Mouse (Mus musculus) intestine, postnatal 0 days (tissue): ENCODE measurements around the gene B3gat1. TPM values are rescaled to one million over a fixed set of nuclear protein-coding genes. Genes with fewer than 3 reads are reported as not detected.

ENCODE experiments used
- ATAC-seq: fragments of 200-750 bp; cut with Nextera tagmentation; 2 replicates; pipeline ENCODE4 v1.8.0; 2017; ENCODE audit warnings: mild to moderate bottlenecking, moderate TSS enrichment, moderate library complexity
- H3K27ac ChIP-seq: fragments of 300-500 bp; sonication (generic); 2 replicates; pipeline ENCODE4 v1.5.1; 2014; ENCODE audit warnings: mild to moderate bottlenecking, low read depth, low read length, moderate library complexity
- H3K27me3 ChIP-seq: fragments of 300-500 bp; sonication (generic); replicated peaks from 2 replicates; pipeline ENCODE4 v1.6.1; 2014; ENCODE audit warnings: low read length, mixed read lengths; ENCODE audit not compliant: control insufficient read depth, insufficient read depth
- H3K36me3 ChIP-seq: fragments of 300-500 bp; sonication (generic); 2 replicates; pipeline ENCODE4 v1.6.1; 2014; ENCODE audit warnings: mild to moderate bottlenecking, moderate library complexity; ENCODE audit not compliant: control insufficient read depth, insufficient read depth
- H3K4me1 ChIP-seq: fragments of 300-500 bp; sonication (generic); replicated peaks from 2 replicates; pipeline ENCODE4 v1.6.1; 2014; ENCODE audit warnings: antibody characterized with exemption, low read length, mixed read lengths; ENCODE audit not compliant: control insufficient read depth, insufficient read depth
- H3K4me2 ChIP-seq: fragments of 300-500 bp; sonication (generic); replicated peaks from 2 replicates; pipeline ENCODE4 v1.6.1; 2014; ENCODE audit warnings: low read depth, mild to moderate bottlenecking, moderate library complexity
- H3K4me3 ChIP-seq: fragments of 300-500 bp; sonication (generic); 2 replicates; pipeline ENCODE4 v1.5.1; 2014; ENCODE audit warnings: low read depth, low read length
- H3K9ac ChIP-seq: fragments of 300-500 bp; sonication (generic); 2 replicates; pipeline ENCODE4 v1.6.1; 2014; ENCODE audit warnings: mild to moderate bottlenecking, low read depth, low read length
- H3K9me3 ChIP-seq: fragments of 300-500 bp; sonication (generic); 2 replicates; pipeline ENCODE4 v1.6.1; 2016; ENCODE audit warnings: mixed run types; ENCODE audit not compliant: control insufficient read depth
- CTCF ChIP-seq: sonication (generic); IDR thresholded peaks from 2 replicates; pipeline ENCODE4 v1.5.1; 2016; ENCODE audit warnings: low read depth, mild to moderate bottlenecking, control low read depth, antibody characterized with exemption, moderate library complexity
- WGBS: fragments of 180-500 bp; shearing (Covaris S2); extraction: QIAGEN DNeasy Blood & Tissue Kit; methylation state at CpG from one replicate; pipeline ENCODE4 v1.1.7; 2014; 5-methylcytosine and 5-hydroxymethylcytosine counted together
- polyA plus RNA-seq: library from polyadenylated mRNA; unstranded; fragments of >200 nt; fragmentation: Nextera tagmentation; extraction: Ambion mirVana; gene quantifications from 2 replicates; pipeline ENCODE4 v1.2.1, GENCODE M21; 2015

Gene B3gat1
- polyA plus RNA-seq, 1 experiment from 2014 or later: 0.05 TPM

GRCm38 (mm10) chr9:26733986-26734385 lies 458 bp downstream of the B3gat1 start:
- Histone ChIP-seq H3K9ac (no peak overlapping the region), H3K27ac (no peak overlapping the region), H3K9me3 (no peaks in the 10 kb centered on the region), H3K36me3 (no peaks in the 10 kb centered on the region), H3K4me2 (peak overlapping the region; percentile 55), H3K27me3 (peaks cover 17% of the 10 kb centered on the region), H3K4me1 (no peaks in the 10 kb centered on the region), H3K4me3 (peak overlapping the region; percentile 31)
- TF ChIP-seq CTCF: no peak
- WGBS: 3% methylated on average over 34 of the region's 37 CpGs
- no peak for ATAC-seq

DNA sequence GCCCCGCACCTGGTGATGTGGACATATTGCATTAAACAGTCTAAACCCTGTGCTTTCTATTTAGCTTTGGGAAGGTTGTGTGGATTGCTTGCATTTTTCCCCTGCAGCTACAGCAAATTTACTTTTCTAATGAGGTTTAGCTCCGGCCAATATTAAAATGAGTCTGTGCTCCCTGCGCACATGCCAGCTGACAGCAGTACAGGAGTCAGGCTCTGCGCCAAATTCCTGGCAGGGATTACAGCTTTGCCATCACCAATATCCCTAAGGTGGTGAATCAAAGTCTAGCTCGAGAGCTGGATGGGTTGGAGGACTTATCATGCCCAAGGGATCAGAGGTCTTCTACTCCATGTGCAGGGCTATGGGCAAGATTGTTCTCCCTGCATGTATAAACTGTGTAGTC lies 3.6 kb downstream of the B3gat1 start:
- H3K4me1 ChIP-seq: no peaks in the 10 kb centered on the region
- 69% methylated on average over 5 of the region's 5 CpGs for WGBS
- H3K27me3 ChIP-seq: peaks cover 17% of the 10 kb centered on the region
- no peaks in the 10 kb centered on the region for H3K36me3 ChIP-seq
- H3K9me3 ChIP-seq: no peaks in the 10 kb centered on the region
- no peak for ATAC-seq
- no peak overlapping the region for H3K4me3 ChIP-seq
- H3K9ac ChIP-seq: no peak overlapping the region
- no peak overlapping the region for H3K4me2 ChIP-seq
- TF ChIP-seq CTCF: no peak
- no peak overlapping the region for H3K27ac ChIP-seq

- Histone ChIP-seq H3K9ac (no peak overlapping the region), H3K4me3 (no peak overlapping the region), H3K27me3 (no peaks in the 10 kb centered on the region), H3K27ac (no peak overlapping the region), H3K9me3 (no peaks in the 10 kb centered on the region), H3K36me3 (no peaks in the 10 kb centered on the region), H3K4me2 (no peak overlapping the region), H3K4me1 (no peaks in the 10 kb centered on the region)
- no peak for ATAC-seq
- WGBS: 80% methylated on average over 3 of the region's 3 CpGs
- no peak for TF ChIP-seq CTCF
Observed at GRCm38 (mm10) chr9:26742817-26743216, 9.3 kb downstream of the B3gat1 start.

- no peak for ATAC-seq
- Histone ChIP-seq H3K9me3 (no peaks in the 10 kb centered on the region), H3K27ac (no peak overlapping the region), H3K36me3 (no peaks in the 10 kb centered on the region), H3K4me3 (no peak overlapping the region), H3K27me3 (no peaks in the 10 kb centered on the region), H3K4me2 (no peak overlapping the region), H3K4me1 (no peaks in the 10 kb centered on the region), H3K9ac (no peak overlapping the region)
- WGBS: 40% methylated on average over 4 of the region's 4 CpGs
- TF ChIP-seq CTCF: no peak
Observed at GRCm38 (mm10) chr9:26747121-26747520, 13.6 kb downstream of the B3gat1 start.

GRCm38 (mm10) chr9:26748893-26749292 lies 15.4 kb downstream of the B3gat1 start:
- no peak overlapping the region for H3K9ac ChIP-seq
- H3K4me2 ChIP-seq: no peak overlapping the region
- no peak for ATAC-seq
- H3K27me3 ChIP-seq: no peaks in the 10 kb centered on the region
- H3K9me3 ChIP-seq: no peaks in the 10 kb centered on the region
- H3K4me1 ChIP-seq: no peaks in the 10 kb centered on the region
- no peak for TF ChIP-seq CTCF
- no peak overlapping the region for H3K27ac ChIP-seq
- WGBS: 76% methylated on average over 4 of the region's 4 CpGs
- H3K4me3 ChIP-seq: no peak overlapping the region
- H3K36me3 ChIP-seq: no peaks in the 10 kb centered on the region

DNA sequence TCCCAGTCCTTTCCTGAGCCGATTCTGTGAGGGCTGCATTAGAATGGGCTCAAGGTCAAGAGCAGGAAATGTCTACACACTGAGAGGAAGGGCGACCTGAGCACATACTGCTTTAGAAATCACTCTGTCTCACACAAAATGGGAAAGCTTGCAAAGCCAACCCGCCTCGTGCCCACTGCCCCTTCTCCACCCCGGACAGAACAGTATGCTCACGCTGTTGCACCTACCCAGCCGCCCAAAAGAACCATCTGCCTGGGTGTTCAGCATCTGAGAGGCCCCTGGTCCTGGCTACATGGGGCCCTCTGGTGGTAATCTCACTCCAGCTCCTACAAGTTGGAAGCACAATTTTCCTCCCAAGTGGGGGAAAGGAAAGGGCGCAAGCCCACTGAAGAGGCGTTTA lies 26.6 kb downstream of the B3gat1 start:
- ATAC-seq: no peak
- H3K4me2 ChIP-seq: no peak overlapping the region
- H3K4me3 ChIP-seq: no peak overlapping the region
- H3K9ac ChIP-seq: no peak overlapping the region
- no peak overlapping the region for H3K27ac ChIP-seq
- WGBS: 30% methylated on average over 9 of the region's 9 CpGs
- no peaks in the 10 kb centered on the region for H3K9me3 ChIP-seq
- no peaks in the 10 kb centered on the region for H3K4me1 ChIP-seq
- H3K36me3 ChIP-seq: no peaks in the 10 kb centered on the region
- TF ChIP-seq CTCF: peak; percentile 46
- no peaks in the 10 kb centered on the region for H3K27me3 ChIP-seq

DNA sequence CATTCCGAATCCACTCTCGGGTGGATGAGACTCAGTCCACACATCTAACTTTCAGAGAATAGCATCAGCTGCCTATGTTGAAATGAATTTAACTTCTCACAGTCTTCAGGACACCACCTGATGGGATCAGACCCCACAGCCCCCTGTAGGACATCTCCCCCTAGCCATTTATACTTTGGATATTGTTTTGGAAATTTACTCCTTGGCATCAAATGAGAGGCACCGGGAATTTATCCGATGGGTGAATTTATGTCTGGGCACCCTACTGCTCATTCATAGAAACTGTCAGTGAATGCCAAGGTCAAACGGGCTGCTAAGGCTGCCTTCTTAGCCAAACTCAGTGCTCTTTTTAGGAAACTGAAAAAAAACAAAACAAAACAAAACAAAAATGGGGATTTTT lies 27.0 kb downstream of the B3gat1 start:
- H3K36me3 ChIP-seq: no peaks in the 10 kb centered on the region
- WGBS: 76% methylated on average over 5 of the region's 5 CpGs
- no peak overlapping the region for H3K27ac ChIP-seq
- H3K4me3 ChIP-seq: no peak overlapping the region
- H3K9ac ChIP-seq: no peak overlapping the region
- no peaks in the 10 kb centered on the region for H3K27me3 ChIP-seq
- no peak overlapping the region for H3K4me2 ChIP-seq
- no peaks in the 10 kb centered on the region for H3K9me3 ChIP-seq
- no peak for TF ChIP-seq CTCF
- H3K4me1 ChIP-seq: no peaks in the 10 kb centered on the region
- no peak for ATAC-seq
